Mouse (Mus musculus) cerebellum, adult (tissue): ENCODE results near the gene Snta1.
A peak's percentile ranks its signal among the peaks of the same experiment; 100 is the strongest.

ENCODE experiments used
- ATAC-seq: cut with Nextera tagmentation; 2 replicates; pipeline ENCODE4 v1.9.2; 2017; ENCODE audit warnings: mild to moderate bottlenecking, moderate library complexity, mixed read lengths; ENCODE audit not compliant: insufficient number of reproducible peaks, low FRiP score, low TSS enrichment

The Snta1 gene

DNA sequence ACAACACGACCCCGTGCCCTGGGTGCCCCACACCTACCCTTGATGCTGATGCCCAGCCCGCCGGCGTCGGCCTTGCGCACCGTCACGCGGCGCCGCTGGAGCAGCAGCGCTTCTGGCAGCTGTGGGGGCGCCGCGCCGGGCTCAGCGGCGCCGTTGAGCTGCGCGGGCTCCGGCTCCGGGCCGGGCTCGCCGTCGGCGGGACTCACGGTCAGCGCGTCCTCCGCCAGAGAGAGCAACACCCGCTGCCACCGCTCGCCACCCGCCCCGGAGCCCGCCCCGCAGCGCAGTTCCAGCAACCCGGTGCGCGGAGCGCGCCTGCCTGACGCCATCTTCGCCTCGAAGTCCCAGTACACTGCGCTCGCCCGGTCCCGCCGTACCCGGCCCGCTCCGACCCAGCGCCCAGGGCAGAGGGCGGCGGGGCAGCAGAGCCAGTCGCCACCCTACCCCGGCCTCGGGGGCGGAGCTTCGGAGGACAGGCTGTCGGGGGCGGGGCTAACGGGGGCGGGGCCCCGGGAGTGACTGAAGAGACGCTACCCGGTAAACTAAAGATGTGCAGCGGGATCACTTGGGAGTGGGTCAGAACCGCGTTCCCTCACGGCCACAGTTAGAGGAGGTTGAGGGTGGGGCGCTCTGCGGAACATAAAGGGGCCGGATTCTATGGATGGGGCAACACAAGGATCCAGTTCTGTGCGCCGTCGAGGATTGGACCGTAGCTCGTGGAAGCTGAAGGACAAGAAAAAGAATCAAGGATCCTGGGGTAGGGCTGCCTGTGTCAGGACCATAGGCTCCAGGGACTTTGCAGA, at the start of gene Snta1:
TSS of gene Snta1 (minus strand) at position 457 of the 803 bp plus-strand sequence.
- ATAC-seq: peak; percentile 70

DNA sequence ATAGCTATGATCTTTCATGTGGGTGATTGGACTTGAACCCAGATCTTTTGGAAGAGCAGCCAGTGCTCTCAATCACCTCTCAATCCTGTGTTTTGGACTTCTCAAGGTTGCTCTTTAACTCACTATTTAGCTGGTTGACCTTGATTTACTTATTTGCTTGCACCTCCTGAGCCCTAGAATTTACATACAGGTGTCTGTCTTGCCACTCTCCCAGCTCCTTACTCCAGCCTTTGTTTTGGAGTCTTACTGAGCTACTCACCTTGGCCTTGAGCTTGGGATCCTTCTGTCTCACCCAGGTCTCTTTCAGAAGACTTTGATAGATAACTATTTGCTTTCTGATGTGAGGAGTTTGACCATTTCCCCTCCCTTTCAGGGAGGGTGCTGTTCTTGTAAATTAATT, 48.7 kb upstream of the Snta1 start:
- no peak for ATAC-seq

DNA sequence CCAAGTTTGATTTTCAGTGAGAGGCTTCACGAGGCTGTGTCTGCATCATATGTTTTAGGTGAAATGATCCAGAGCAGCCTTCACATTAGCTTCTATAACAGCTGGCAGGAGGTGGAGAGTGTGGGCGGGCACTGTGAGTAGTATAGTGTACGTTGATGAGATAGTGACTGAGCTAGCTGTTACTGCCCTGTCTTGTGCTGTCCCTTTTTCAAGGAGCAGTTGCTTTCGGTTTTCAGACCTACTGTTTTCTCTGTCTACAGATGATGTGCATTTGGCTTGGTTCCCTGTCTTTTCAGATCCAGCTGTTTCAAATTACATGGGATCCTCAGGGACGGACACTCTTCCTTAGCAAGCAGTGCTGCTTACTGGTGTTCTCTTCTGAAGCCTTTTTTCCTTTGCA, 47.9 kb upstream of the Snta1 start:
- no peak for ATAC-seq

DNA sequence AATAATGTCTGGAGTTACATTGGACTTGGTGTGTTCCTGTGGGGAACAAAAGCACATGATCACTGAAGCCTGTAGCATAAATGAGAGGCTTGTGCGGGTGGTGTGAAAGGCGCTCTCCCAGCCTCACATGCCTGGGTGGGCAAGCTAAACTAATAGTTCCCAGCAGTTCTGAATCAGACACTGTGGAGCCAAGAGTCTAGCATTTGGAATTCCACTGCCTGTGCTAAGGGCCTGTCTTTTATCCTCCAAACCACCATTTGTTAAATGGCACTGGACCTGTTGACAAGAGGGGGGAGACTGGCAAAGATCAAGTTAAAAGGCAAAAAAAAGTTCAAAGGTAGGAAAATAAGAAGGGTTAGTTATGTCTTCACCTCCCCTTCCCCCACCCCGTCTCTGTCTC, 46.7 kb upstream of the Snta1 start:
- no peak for ATAC-seq

DNA sequence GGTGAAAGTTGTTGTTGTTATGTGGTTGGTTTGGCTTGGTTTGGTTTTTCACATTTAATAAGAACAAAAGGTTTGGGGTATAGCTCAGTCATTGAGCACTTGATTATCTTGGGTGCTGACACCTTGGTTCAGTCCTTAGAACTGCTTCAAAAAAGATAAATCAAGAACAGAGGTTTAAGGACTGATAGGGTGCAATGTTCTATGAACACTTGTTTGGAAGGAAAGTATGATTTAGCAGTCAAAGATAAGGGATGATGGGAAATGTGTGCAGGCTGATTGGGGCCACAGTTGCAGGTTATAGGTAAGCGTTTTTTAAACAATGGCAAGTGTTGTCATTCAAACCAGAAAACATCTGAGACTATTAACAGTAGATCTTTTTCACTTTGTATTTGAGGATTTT, 46.2 kb upstream of the Snta1 start:
- ATAC-seq: no peak

DNA sequence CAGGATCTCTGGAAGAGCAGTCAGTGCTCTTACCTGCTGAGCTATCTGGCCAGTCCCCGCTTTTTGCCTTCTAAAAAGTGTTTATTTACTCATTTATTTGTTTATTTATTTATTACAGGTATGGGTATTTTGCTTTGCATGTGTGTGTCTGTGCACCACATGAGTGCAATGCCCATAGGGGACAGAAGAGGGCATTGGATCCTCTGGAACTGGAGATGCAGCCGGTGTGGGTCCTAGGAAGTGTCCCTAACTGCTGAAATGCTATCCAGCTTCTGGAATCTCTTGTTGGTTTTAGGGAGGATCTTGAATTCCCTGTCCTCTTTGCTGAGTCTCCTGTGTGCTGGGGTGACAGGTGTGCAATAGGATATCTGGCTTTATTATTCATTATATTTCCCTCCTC, 45.1 kb upstream of the Snta1 start:
- ATAC-seq: no peak

DNA sequence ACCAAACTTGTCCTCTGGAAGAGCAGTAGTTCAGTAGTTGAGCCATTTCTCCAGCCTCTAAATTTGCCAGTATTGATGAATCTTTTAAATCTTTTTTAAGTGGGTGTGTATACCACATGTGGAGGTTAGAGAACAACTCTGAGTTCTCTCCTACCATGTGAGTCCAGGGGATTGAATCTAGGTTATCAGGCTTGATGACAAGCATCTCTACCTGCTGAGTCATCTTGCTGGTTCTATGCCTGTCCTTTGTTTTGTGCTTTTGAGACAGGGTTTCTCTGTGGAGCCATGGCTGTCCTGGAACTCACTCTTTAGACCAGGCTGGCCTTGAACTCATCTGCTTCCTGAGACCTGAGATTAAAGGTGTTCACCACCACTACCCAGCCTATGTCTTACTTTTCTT, 40.7 kb upstream of the Snta1 start:
- ATAC-seq: no peak

DNA sequence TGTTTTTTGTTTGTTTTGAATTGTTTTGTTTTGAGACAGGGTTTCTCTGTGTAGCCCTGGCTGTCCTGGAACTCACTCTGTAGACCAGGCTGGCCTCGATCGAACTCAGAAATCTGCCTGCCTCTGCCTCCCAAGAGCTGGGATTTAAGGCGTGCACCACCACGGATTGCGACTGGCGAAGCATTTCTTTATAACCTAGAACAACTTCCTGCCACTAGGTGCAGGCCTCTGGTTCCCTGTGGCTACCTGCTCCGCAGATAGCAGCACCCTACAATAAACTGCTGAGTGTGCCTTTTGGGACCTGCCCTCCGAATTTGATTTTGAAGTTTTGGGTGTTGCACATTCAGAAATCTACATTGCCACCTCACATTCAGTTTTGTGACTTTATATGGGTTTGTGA, 39.9 kb upstream of the Snta1 start:
- ATAC-seq: no peak

DNA sequence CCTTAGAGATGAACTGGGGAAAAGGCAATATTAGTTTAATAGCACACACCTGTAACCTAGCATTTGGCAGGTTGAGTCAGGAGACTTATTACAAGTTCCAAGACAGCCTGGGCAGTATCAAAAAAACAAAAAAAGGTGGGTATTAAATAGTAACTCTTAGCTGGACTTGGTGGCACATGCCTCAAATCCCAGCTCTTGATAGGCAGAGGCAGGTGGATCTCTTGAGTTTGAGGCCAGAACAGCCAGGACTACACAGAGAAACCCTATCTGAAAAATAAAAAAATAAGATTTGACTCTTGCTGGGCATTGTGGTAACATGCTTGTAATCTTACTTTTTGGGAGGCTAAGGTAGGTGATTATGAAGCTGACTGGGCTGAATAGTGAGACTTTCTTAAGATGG, 32.6 kb upstream of the Snta1 start:
- no peak for ATAC-seq

DNA sequence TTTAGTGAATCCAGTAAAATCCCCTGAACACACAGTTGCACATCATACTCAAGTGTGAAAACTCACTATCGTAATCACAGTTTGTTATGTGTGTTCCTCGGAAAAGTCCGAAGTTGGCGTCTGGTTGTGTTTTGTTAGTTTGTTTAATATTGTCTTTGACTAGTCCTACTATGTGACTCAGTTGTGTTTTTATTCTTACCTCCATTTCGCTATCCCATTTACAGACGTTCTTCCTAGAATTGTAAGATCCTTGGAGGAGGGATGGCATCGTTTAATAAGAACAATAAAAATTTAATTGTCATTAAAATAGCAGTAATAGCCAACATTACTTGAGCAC, 29.3 kb upstream of the Snta1 start:
- no peak for ATAC-seq

DNA sequence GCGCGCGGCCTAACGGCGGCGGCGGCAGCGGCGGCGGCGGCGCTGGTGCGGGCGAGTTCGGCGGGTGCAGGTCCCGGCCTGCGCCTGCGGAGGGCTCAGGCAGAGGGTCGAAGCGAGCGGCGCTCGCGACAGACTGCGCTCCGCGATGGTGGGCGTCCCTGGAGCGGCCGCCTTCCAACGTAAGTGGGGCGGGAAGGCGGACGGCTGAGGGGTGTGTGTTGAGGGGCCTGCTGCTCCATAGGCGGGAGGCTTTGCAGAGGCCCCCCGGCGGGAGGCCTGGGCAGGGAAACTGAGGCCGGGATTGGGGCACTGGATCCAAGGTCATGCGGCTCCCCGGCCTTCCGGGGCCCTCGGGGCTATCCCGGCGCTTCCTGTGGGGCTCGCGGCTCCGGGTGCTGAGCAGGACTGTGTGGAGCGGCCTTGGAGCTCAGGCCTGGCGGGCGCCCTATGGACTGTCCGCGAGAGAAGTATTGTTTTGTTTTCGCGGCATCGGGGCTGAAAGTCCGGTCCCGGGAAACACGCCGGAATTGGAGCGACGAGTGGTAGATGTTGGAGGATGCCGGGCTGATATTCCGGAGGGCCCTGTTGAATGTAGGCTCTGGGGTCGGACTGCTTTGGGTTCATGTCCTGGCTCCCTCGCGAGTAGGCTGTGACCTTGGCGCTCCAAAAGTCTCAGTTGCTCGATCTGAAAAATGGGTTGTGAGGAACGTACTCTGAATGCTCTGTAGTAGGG, 28.7 kb upstream of the Snta1 start, which contains the start of gene Cbfa2t2:
TSS of gene Cbfa2t2 (plus strand) at position 24 of the 733 bp plus-strand sequence.
- ATAC-seq: peak; percentile 40

DNA sequence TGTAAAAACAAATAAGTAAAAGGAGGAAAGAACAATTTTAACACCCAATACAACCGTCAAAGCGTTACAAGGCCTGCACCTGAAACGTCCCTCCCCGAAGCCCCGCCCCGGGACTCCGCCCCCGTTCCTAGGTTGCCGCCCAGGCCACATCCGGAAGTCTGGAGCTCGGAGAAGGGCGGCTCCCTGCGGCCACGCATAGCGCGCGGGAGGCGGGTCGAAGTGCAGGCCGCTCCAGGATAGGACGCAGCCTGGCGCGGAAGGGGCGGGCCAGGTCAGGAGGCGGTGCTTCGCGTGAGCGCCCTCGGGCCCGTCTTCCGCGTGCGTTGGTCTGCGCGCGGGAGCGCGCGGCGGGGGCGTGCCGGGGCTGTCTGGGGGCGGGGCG, 28.2 kb upstream of the Snta1 start:
- ATAC-seq: peak; percentile 98

DNA sequence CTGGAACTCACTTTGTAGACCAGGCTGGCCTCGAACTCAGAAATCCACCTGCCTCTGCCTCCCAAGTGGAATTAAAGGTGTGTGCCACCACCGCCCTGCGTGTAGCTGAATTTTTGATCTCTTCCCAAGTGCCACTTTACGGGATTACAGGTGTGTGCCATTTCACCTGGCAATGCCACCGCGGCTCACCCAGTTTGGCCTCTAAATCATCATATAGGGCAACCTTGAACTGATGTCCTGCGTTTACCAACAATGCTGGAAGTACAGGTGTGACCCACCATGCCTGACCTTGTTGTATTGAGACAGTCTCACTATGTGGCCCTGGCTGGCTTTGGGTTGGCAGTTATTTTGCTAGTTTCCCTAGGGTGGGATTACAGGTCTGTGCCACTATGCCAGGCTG, 26.8 kb upstream of the Snta1 start:
- ATAC-seq: no peak

DNA sequence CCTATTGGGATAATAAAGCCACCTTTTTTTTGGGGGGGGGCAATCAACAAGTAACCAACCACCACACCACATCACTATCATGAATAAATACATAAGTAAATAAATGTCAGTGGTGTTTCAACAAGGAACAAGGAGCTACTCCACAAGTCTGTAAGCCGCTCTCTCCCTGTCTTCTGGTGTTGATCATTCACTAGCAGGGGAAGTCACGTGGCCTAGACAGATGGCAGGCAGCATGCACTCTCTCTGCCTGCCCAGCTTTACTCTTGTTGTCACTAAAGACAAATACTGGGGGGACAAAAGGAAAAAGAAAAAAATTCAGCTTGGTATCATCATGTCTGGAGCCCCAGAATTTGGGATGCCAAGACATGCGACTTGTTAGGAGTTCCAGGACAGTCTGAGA, 25.5 kb upstream of the Snta1 start:
- peak; percentile 64; the same call in 1 of the 2 replicates for ATAC-seq

DNA sequence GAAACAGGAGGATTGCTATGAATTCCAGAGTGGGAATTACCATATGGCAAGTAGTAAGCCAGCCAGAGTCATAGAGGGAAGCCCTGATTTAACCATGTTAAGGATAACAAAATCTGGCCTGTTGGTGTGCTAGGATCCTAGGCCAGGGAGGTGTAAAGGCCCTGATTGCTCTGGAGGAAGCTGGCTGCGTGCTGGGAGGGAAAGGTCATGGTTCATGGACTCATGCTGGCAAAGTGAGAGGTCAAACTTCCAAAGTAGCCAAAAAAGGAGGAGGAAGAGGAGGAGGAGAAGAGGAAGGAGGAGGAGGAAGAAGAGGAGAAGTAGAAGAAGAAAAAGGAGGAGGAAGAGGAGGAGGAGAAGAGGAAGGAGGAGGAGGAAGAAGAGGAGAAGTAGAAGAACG, 24.8 kb upstream of the Snta1 start:
- no peak for ATAC-seq

DNA sequence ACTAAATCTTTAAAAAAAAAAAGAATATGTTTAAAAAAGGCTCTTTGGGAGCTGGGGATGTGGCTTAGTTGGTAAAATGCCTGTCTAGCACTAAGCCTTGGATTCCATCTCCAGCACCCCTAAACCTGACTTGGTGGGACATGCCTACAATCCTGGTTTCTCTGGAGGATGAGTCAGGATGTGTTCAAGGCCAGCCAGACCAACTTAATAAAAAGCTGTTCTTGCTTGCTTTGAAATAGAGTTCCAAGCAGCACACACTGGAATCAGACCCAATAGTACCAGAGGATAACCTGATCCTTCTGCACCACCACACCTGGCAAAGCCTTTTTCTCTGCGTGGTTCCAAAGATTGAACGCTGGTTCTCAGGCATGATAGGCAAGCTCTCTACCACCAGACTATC, 22.7 kb upstream of the Snta1 start:
- no peak for ATAC-seq

DNA sequence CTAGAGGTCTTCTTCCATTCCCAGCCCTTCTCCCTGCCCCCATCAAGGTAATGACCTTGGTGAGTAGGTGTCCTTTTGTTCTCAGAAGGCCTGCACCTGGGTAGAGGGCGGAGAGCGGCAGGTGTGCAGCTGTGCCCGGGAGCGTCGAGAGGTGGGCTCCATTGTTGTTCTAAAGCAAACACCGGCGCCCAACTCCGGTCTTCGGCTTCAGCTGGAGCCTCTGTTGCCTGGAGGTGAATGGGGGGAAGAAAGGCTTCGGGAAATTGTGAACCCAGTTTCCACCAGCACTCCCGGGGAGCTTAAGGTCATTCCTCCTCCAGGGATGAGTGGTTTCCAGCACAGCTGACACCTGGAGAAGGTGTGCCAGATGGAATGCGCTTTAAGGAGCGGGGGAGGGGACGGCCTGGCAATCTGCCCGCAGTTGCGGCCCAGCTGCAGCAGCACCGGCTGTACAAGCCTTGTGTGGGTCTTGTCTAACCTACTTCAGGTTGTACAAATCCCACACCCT, 20.0 kb upstream of the Snta1 start:
- no peak for ATAC-seq

DNA sequence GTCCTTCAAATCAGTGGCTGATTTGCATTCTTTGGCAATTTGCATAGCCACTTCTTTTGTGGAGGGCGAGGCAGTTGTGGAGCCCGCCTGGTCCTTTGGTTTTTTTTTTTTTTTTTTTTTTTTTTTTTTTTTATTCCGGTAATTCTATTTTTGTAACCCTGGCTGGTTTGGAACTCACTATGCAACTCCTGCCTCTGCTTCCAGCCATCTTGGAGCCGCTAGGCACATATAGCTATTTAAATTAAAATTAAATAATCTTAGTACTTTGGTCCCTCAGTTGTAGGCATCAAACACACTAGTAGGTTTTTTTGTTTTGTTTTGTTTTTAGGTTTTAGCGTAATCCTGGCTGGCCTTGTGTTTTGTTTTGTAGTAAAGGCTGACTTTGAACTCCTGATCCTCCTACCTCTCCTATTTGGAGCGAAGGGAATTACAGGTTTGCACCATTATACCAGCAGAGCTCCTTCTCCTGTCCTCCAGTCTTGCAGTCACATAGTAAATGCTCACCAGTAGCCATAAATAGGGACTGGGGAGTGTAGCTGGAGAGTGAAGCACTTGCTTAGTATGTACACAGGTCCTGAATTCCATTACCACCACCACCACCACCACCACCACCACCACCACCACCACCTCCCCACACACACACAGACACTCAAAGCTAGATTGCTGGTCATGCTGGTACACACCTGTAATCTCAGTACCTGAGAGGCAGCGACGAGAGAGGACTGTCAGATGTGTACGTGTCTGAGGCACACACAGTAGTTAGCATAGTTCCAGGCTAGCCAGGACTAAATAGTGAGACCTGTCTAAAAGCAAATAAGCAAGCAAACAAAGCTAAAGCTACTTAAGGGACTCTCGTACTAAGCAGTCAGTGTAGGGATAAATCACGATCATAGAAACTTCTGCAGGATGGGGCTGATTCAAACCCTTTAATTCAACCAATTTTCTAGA, 19.3 kb upstream of the Snta1 start:
- ATAC-seq: no peak

DNA sequence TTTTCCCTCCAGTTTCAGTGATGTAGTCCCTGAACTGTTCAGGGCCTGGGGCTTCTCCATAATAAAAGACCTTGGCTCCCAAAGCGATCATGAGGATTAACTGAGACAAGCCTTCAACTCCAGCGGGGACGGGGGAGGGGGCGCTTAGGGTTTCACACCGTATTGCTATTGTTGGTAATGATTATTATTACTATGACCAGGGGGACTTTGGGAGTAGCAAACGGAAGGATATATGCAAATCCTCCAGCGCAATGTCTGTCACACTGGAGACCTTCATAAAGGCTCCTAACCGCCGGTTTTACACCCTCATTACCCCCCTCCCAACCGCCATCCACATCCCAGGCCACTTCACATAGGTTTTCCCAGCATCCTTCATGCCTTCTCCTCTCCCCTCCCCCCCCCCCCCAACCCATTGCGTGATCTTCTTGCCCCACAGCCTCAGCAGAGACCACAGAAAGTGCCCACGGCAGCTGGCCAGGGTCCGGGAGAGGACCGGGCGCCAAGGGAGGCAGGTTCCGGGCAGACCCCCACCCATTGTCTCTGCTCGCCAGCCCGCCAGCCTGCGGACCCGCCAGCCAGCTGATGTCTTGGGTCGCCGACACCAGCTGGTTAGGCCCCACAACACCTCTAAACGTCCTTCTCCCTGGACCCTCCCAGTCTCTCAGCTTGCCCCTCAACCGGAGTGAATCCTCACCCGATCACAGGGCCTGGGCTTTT, 18.4 kb upstream of the Snta1 start:
- no peak for ATAC-seq

DNA sequence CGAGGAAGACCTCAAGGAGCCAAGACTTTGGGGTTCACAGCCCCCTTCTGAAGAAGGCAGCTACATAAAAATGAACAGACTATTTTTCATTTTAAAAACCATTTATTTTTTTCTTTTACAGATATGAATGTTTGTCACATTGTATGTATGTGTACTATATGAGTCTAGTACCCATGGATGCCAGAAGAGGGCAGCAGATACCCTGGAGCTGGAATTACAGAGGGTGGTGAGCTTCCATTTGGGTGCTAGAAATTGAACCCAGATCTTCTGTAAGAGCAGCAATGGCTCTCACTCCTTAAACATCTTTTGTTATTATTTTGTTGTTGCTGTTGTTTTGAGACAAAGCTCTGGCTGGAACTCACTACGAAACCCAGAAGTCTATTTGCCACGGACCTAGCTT, 17.6 kb upstream of the Snta1 start:
- no peak for ATAC-seq
